Mouse (Mus musculus) adrenal gland, postnatal 14 days (tissue): ENCODE measurements around the gene Pnpla1. TPM values are rescaled to one million over a fixed set of nuclear protein-coding genes. Genes with fewer than 3 reads are reported as not detected.

ENCODE experiments used
- DNase-seq: peaks from one replicate; pipeline ENCODE4 v3.0.0; 2021; ENCODE audit warnings: mixed read lengths
- total RNA-seq: library from RNA; stranded (reverse); gene quantifications from 2 replicates; pipeline ENCODE4 v1.2.3, GENCODE M21; 2021

The Pnpla1 gene
- total RNA-seq, 1 experiment from 2014 or later: 0.15 TPM

- peak; percentile 39 for DNase-seq
Measured at GRCm38 (mm10) chr17:28885231-28885630, 27.0 kb downstream of the Pnpla1 start.

- DNase-seq: no peak
Measured at GRCm38 (mm10) chr17:28886266-28886665, 28.1 kb downstream of the Pnpla1 start.

- peak; percentile 32 for DNase-seq
Measured at GRCm38 (mm10) chr17:28894050-28894767, 36.0 kb downstream of the Pnpla1 start.

GRCm38 (mm10) chr17:28895217-28895875 is 37.1 kb downstream of the Pnpla1 start:
- DNase-seq: no peak

- no peak for DNase-seq
Measured at GRCm38 (mm10) chr17:28896095-28896780, 38.0 kb downstream of the Pnpla1 start.

- DNase-seq: no peak
Measured at GRCm38 (mm10) chr17:28897817-28898216, 39.6 kb downstream of the Pnpla1 start.

- no peak for DNase-seq
Measured at GRCm38 (mm10) chr17:28898249-28898648, 40.0 kb downstream of the Pnpla1 start.

GRCm38 (mm10) chr17:28899427-28899826 is 41.2 kb downstream of the Pnpla1 start:
- no peak for DNase-seq

GRCm38 (mm10) chr17:28901559-28901958 is 43.3 kb downstream of the Pnpla1 start:
- no peak for DNase-seq

- peak; percentile 81 for DNase-seq
Measured at GRCm38 (mm10) chr17:28904546-28905376, 46.5 kb downstream of the Pnpla1 start.

GRCm38 (mm10) chr17:28905377-28905916 is 47.2 kb downstream of the Pnpla1 start:
- no peak for DNase-seq

GRCm38 (mm10) chr17:28907959-28908358 is 49.7 kb downstream of the Pnpla1 start:
- no peak for DNase-seq

GRCm38 (mm10) chr17:28909252-28909941 is 51.2 kb downstream of the Pnpla1 start:
- DNase-seq: peak; percentile 81

GRCm38 (mm10) chr17:28910139-28910538 is 51.9 kb downstream of the Pnpla1 start:
- DNase-seq: no peak

GRCm38 (mm10) chr17:28913200-28913599 is 55.0 kb downstream of the Pnpla1 start:
- DNase-seq: peak; percentile 58

- peak; percentile 51 for DNase-seq
Measured at GRCm38 (mm10) chr17:28913940-28914339, 55.7 kb downstream of the Pnpla1 start.

- DNase-seq: no peak
Measured at GRCm38 (mm10) chr17:28915060-28915628, 56.9 kb downstream of the Pnpla1 start, which contains the start of gene 4930539E08Rik. Gene 4930539E08Rik (minus strand): TSS chr17:28915324.

GRCm38 (mm10) chr17:28916520-28916919 is 58.3 kb downstream of the Pnpla1 start:
- DNase-seq: no peak

GRCm38 (mm10) chr17:28921086-28921485 is 62.9 kb downstream of the Pnpla1 start:
- peak; percentile 42 for DNase-seq

GRCm38 (mm10) chr17:28922096-28922495 is 63.9 kb downstream of the Pnpla1 start:
- DNase-seq: no peak
